Mouse (Mus musculus): ENCODE results near the gene Hist1h2ae.
"Not testable (repeated sequence)": the region's sequence is repeated elsewhere in the genome, so short reads cannot be mapped to it uniquely, and the experiment has no call there.

Gene Hist1h2ae

DNA sequence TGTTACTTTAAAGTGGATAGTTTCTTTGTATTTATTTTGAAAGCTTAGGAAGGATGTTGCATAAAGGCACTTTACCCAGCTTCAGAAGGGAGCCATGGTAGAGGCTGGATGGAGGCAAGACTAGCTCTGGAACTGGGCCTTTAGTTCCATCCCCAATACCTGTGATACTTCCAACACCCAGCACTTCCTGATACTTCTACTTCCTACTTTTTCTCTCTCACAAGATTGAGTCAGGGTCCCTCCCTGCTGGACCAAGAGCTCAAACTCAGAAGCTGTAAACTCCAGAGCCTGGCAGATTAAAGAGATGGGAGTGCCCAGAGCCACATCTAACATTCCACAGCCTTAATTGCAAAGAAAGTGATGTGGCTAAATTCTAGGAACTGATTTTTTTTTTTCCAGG is 13.3 kb upstream of the Hist1h2ae start:
- DNase-seq (ENCODE audit: extremely low spot score, low read depth, low spot score) = no peak

DNA sequence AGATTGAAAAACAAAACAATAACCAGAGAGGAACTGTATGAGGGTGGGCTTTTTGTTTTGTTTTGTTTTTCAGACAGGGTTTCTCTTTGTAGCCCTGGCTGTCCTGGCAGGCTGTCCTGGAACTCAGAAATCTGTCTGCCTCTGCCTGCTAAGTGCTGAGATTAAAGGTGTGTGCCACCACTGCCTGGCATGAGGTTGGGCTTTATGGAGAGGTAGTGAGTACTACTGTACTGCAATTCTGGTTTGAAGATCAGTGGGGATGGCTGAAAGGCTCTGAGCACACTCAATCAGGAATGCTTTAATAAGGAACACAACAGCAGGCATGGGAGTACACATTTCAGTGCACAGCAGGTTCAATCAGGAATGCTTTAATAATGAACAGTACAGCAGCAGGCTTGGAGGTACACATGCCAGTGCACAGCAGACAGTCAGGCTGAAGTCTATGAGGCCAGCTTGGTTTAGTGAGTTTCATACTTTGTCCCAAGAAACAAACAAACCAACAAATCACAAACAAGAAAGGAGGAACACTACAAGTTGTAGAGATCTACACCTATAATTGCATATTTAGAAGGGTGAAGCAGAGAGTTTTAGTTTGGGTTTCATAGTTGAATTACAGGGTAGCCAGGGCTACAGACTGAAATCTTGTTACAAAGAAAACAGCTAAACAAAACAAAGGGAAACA is 12.5 kb upstream of the Hist1h2ae start:
- DNase-seq (ENCODE audit: extremely low spot score, low read depth, low spot score) = no peak

DNA sequence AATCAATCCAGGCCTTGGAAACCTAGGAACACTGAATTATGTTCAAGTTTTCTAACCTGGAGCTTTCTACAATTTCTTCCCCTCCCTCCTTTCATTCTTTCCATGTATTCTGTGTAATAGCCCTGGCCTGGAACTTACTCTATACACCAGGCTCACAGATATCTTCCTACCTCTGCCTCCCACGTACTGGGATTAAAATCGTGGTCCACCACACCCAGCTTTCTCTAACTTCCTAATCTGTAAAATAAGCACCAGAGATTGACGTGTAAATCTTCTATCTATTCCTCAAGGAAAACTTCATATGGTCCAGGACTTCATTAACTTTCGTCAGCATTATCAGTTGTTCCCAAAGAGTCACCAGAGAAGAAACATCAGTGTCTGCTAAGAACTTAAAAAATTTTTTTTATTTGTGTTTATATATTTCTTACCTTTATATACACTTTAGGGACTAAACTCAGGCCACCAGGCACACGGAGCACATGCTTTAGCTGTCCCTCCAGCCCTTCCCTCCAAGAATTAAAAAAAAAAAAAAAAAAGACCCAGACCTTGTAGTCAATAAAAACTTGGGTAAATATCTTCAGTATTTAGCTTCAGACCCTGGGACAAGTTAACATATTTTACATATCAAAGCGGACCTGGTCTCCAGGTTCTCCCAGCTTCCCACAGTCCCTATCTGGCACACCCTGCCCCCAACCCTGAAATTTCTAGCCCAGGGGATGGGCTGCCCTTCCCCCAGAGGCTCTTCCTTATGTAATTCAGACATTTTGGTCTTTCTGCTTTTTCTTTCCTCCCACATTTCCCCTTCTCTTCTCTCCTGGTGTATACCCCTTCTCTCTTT is 11.4 kb upstream of the Hist1h2ae start:
- no peak for DNase-seq (ENCODE audit: extremely low spot score, low read depth, low spot score)

DNA sequence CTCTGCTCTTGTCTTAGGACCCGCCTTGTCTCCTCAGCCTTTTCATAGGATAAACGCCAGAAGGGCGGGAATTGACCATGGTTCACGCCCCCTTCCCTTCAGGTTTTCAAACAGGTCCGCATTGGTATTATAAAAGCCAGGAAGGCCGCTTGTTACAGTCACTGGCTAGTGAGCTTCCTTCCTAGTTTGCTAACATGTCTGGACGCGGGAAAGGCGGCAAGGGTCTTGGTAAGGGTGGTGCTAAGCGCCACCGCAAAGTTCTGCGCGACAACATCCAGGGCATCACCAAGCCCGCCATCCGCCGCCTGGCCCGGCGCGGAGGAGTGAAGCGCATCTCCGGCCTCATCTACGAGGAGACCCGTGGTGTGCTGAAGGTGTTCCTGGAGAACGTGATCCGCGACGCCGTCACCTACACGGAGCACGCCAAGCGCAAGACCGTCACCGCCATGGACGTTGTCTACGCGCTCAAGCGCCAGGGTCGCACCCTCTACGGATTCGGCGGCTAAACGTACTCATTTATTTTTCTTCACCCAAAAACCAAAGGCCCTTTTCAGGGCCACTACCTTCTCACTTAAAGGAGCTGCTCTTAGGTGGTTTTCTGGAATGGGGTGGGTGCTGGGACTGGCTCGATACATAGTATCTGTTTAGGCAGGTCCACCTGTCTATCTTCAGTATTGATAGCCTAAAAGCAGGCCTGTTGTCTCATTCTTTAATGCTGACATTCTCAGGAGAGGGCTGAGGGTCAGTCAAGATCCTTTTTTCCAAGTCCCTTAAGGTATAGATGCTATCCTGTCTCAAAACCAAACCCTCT is 10.6 kb upstream of the Hist1h2ae start, which contains the start of gene Hist1h4d:
Gene Hist1h4d, plus strand, starts transcription at position 191 of the 811 bp plus-strand sequence.
- DNase-seq (ENCODE audit: extremely low spot score, low read depth, low spot score) = no peak

DNA sequence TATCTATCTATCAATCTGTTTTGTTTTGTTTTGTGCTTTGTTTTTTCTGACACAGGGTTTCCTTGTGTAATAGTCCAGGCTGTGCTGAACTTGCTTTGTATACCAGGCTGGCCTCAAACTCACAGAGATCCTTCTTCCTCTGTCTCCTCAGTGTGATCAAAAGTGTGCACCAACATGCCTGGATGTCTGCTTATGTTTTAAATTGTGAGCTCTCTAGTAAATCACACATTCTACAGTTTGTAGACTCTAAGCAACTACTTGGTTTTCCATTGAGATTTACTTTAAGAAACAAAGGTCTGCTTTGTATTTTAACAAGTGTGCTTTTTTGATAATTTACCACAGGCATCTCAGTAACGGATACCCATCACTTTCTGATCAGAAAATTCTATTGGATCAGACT is 6.8 kb upstream of the Hist1h2ae start:
- DNase-seq (ENCODE audit: extremely low spot score, low read depth, low spot score) = no peak

DNA sequence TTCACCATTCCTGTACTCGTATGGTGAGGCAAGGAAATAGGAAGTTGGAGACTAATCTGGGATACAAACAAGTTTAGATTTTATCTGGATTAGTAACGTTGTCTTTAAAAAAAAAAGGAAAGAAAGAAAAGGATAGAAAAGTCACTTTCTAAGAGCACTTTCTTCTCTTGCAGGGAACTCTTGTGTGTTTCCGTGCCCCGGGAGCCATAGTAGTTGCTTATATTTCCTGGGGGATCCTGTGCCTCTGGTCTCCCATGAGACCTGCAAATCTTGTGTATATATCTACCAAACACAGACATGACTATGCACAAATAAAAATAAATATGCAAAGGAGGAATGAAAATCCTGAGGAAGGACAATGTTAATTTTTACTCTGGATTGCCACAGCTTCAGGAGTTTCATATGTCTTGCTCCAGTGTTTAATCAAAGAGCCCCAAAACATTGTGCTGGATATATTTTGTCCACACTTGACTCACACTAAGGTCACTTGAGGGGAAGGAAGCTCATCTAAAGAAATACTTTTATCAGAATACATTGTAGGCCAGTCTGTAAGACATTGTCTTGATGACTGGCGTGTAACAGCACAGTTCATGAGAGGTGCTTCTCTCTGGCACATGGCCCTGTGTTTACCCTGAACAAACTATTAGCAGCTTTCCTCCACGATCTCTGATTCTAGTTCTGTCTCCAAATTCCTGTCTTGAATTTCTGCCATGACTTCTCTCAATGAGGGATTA is 6.1 kb upstream of the Hist1h2ae start:
- no peak for DNase-seq (ENCODE audit: extremely low spot score, low read depth, low spot score)

DNA sequence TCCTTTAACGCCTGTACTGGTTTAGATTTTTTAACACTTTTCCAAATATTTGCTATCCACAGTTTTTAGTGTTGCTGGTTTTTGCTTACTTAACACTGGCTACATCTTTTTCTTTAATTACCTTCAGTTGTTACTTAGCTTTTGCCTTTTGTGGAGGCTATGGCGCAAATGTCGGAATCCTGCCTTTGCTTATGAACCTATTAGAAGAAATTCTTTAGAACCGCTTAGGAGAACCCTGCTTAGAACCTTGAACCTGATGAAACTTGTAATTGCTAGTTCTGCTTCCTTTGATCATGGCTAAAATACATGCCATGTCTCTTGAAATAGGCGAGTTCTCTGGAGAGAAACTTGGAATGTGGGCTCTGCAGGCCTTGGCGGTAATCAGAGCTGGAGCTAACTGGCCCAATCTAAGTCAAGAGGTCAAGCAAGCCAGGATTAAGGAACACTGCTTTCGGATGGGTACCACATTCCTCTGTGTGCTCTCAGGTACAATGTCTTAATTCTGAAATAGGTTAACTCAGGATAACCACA is 5.4 kb upstream of the Hist1h2ae start:
- no peak for DNase-seq (ENCODE audit: extremely low spot score, low read depth, low spot score)

DNA sequence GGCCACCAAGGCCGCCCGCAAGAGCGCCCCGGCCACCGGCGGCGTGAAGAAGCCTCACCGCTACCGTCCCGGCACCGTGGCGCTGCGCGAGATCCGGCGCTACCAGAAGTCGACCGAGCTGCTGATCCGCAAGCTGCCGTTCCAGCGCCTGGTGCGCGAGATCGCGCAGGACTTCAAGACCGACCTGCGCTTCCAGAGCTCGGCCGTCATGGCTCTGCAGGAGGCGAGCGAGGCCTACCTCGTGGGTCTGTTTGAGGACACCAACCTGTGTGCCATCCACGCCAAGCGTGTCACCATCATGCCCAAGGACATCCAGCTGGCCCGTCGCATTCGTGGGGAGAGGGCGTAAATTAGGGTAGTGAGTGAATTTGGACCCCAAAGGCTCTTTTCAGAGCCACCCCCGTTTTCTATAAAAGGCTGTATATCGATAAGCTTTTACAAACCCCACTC is 4.9 kb upstream of the Hist1h2ae start:
- not testable (repeated sequence) for DNase-seq (ENCODE audit: extremely low spot score, low read depth, low spot score)

DNA sequence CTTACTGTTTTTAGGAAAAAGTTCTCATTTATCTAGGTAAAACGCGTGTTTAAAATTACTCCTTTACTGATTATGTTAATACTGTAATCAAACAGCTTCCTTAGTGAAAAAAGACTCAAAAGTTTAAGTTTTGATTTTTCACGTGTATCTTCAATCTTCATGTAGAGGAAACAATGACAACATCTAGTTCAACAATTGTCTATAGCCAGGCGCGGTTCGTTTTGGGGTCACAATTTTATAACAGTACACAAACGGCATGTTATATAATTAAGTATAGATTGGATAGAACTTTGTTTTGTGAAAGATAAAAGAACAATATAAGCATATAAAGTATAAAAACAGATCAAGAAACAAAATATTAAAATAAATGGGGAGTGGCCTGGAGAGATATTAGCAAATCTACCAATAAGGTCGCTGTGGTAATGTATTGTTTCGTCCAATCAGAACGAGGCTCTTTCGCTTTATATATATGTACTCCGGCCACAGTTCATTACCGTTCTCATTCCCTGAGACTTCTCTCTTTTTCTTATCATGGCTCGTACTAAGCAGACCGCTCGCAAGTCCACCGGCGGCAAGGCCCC is 4.3 kb upstream of the Hist1h2ae start, which contains the start of gene Hist1h3d:
Gene Hist1h3d, plus strand, starts transcription at position 493 of the 581 bp plus-strand sequence.
- DNase-seq (ENCODE audit: extremely low spot score, low read depth, low spot score) = no peak

DNA sequence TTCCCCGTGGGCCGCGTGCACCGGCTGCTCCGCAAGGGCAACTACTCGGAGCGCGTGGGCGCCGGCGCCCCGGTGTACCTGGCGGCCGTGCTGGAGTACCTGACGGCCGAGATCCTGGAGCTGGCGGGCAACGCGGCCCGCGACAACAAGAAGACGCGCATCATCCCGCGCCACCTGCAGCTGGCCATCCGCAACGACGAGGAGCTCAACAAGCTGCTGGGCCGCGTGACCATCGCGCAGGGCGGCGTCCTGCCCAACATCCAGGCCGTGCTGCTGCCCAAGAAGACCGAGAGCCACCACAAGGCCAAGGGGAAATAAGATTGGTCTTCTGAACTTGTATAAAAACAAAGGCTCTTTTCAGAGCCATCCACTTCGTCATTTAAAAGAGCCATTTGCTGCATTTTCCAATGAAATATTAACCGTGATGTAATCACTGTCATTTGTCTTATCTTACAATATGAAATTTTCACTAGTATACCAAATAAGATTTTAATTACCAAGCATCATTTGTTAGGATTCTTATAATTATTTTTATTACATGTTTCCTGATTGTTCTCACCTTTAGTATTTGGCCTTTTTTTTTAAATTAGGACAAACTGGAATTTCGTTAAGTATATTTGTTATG is 3.6 kb upstream of the Hist1h2ae start:
- not testable (repeated sequence) for DNase-seq (ENCODE audit: extremely low spot score, low read depth, low spot score)

DNA sequence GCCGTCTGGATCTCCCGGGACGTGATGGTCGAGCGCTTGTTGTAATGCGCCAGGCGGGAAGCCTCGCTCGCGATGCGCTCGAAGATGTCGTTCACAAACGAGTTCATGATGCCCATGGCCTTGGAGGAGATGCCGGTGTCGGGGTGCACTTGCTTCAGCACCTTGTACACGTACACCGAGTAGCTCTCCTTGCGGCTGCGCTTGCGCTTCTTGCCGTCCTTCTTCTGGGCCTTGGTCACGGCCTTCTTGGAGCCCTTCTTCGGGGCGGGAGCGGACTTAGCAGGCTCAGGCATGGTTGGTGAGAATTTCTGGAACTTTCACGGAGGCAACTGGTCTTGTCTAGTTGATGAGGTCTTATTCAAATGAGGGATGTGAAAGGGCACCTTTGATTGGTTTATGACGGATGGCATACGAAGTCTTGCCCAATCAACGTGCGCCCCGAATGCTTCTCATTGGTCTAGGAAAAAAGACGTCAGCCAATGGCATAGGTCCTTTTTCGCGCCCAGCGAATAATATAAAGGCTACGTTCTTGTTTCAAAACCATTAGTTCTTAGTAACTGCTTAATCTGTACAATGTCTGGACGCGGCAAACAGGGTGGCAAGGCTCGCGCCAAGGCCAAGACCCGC is 3.0 kb upstream of the Hist1h2ae start, which contains the start of the genes Hist1h2bf and Hist1h2ad:
Gene Hist1h2bf, minus strand, starts transcription at position 299 of the 627 bp plus-strand sequence.
Gene Hist1h2ad, plus strand, starts transcription at position 484 of the 627 bp plus-strand sequence.
- peak; percentile 98 for DNase-seq (ENCODE audit: extremely low spot score, low read depth, low spot score)

DNA sequence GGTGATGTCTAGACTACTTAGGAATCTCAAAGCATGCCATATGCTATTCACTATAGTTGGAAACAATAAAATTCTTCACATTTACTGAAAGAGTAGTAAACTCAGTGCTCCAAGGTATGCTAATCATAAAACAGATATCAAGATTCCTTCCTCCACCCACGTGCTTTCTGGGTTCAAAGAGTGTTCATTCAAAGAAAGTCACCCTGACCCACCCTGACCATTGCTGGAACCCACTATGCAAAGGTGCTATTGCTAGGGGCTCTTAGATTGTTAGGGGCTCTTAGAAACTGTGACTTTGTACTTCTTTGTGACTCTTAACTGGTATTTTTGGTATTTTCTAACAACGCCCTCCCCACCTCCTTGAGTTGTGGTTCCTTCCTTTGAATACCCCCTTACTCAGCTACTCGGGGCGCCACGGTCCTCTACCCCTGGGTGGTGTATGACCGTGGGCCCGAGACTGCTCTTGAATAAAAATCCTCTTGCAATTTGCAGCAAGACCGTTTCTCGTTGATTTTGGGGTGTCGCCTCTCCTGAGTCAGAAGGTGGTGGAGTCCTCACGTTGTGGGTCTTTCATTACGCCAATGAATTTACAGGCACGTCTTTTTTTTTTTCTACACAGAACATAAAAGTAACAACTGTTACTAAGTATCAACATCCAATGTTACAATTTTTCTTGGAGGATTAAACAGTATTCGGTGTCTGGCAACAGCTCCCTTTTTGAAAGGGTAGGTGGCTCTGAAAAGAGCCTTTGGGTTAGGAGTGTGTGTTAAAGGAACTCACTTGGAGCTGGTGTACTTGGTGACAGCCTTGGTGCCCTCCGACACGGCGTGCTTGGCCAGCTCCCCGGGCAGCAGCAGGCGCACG is 2.2 kb upstream of the Hist1h2ae start:
- DNase-seq (ENCODE audit: extremely low spot score, low read depth, low spot score) = not testable (repeated sequence)

DNA sequence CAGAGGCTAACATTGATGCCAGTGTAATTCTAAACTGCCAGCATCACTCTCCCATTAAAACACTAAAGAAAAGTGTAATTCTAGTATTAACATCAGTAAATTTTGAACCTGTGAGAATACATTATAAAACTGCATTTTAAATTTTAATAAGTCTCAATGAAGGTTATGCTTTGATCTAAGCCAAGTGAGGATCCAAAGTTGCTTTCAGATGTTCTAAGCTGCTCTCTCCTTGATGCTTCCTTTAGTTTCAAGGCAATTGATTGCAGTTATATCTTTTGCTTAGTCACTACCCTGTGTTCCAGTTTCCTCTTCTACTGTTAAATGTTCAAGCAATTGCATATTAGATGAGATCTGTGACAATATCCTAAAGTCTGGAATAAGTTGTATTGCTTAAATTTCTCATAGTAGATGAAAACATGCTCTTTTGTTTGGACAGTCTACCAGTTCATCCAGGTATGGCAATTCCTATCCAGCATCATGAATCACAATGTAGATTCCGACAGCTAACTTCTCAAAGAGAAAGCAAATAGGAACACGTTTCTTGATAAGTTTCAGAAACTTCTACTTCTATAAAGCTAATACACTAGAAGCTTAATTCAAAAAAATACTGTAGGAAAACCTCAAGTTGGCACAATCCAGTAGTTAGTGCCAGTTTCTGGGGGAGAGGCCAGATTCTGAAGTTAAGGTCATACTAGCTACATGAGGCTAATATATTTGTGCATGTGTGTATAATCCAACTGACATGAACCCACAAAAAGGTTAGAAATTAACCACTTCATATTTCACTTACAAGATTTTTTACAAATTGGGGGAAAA is 1.4 kb upstream of the Hist1h2ae start:
- no peak for DNase-seq (ENCODE audit: extremely low spot score, low read depth, low spot score)

DNA sequence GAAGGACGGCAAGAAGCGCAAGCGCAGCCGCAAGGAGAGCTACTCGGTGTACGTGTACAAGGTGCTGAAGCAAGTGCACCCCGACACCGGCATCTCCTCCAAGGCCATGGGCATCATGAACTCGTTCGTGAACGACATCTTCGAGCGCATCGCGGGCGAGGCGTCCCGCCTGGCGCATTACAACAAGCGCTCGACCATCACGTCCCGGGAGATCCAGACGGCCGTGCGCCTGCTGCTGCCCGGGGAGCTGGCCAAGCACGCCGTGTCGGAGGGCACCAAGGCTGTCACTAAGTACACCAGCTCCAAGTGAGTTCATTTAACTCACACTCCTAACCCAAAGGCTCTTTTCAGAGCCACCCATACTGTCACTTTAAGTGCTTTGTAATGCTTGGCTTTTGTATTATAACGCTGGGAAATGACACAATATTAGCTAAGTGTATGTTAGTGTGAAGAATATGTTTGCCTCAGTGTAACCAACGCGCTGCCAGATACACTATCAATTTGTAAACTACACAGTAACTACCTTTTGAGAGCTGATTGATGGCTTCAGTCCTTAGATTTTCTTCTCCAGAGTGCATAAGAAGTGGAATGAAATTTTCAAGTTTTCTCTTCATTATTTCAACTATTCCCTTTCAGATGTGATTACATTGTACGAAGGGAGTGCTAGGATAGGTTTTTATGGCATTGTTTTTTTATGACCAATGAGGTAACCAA is 641 bp upstream of the Hist1h2ae start:
- not testable (repeated sequence) for DNase-seq (ENCODE audit: extremely low spot score, low read depth, low spot score)

DNA sequence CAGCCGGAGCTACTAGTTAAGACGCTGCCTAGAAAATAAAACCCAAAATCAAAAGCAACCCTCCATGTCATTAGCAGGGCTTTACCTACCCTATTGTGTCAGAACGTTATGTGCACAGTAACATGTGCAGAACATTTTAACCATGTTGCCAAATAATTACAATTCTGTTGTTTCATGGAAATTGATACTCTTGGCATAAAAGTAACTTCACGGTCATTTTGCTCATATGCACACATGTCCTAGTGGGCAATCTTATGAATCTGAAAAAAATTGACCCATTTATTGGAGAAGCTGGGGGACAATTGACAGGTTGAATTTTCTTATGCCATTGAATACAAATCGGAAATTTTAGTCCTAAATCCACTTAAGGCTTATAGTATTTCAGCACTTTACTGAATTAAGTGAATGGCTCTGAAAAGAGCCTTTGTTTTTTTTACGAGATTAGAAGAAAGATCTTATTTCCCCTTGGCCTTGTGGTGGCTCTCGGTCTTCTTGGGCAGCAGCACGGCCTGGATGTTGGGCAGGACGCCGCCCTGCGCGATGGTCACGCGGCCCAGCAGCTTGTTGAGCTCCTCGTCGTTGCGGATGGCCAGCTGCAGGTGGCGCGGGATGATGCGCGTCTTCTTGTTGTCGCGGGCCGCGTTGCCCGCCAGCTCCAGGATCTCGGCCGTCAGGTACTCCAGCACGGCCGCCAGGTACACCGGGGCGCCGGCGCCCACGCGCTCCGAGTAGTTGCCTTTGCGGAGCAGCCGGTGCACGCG is 579 bp downstream of the Hist1h2ae start:
- not testable (repeated sequence) for DNase-seq (ENCODE audit: extremely low spot score, low read depth, low spot score)

DNA sequence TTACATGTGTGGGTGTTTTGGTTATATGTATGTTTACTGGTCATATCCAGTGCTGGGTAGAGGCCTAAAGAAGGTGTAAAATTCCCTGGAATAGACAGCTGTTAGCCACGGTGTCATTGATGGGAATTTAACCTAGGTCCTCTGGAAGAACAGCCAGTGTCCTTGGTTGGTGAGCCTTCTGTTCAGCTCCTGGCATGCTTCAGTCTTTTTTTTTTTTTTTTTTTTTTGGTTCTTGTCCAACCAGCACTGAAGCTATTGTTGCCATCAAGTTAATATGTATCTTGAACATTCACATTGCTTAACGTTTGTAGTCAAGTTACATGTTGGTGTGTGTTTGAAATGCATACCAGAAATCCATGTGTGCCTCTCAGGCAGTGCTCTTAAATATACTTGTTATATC is 6.5 kb downstream of the Hist1h2ae start:
- DNase-seq (ENCODE audit: extremely low spot score, low read depth, low spot score) = no peak

Data from hindlimb bud, embryonic 11.5 days (tissue).